Mouse (Mus musculus) stomach, postnatal 0 days (tissue): ENCODE results near the gene Mrpl54. TPM values are rescaled to one million over a fixed set of nuclear protein-coding genes. Genes with fewer than 3 reads are reported as not detected.
"Not testable (repeated sequence)": the region's sequence is repeated elsewhere in the genome, so short reads cannot be mapped to it uniquely, and the experiment has no call there.

Source experiments
- ATAC-seq: fragments of 200-750 bp; cut with Nextera tagmentation; 2 replicates; pipeline ENCODE4 v1.8.0; 2017; ENCODE audit not compliant: low FRiP score, low TSS enrichment
- DNase-seq: peaks from one replicate; pipeline ENCODE4 v3.0.0-alpha.2; 2016; ENCODE audit warnings: low spot score
- H3K27ac ChIP-seq: fragments of 300-500 bp; sonication (generic); replicated peaks from 2 replicates; pipeline ENCODE4 v1.5.1; 2014; ENCODE audit warnings: mild to moderate bottlenecking, control low read depth
- H3K27me3 ChIP-seq: fragments of 300-500 bp; sonication (generic); 2 replicates; pipeline ENCODE4 v1.6.1; 2014; ENCODE audit warnings: low read length; ENCODE audit not compliant: control insufficient read depth, insufficient read depth
- H3K36me3 ChIP-seq: fragments of 300-500 bp; sonication (generic); 2 replicates; pipeline ENCODE4 v1.6.1; 2014; ENCODE audit warnings: low read length, mixed read lengths; ENCODE audit not compliant: control insufficient read depth, insufficient read depth
- H3K4me1 ChIP-seq: fragments of 300-500 bp; sonication (generic); replicated peaks from 2 replicates; pipeline ENCODE4 v1.6.1; 2014; ENCODE audit warnings: antibody characterized with exemption; ENCODE audit not compliant: control insufficient read depth, insufficient read depth
- H3K4me2 ChIP-seq: fragments of 300-500 bp; sonication (generic); replicated peaks from 2 replicates; pipeline ENCODE4 v1.6.1; 2014; ENCODE audit warnings: low read depth, mild to moderate bottlenecking, control low read depth, moderate library complexity
- H3K4me3 ChIP-seq: fragments of 300-500 bp; sonication (generic); 2 replicates; pipeline ENCODE4 v1.5.1; 2014; ENCODE audit warnings: low read depth, low read length, control low read depth
- H3K9ac ChIP-seq: fragments of 300-500 bp; sonication (generic); 2 replicates; pipeline ENCODE4 v1.6.1; 2014; ENCODE audit warnings: mild to moderate bottlenecking, low read length, control low read depth, mixed read lengths
- H3K9me3 ChIP-seq: fragments of 300-500 bp; sonication (generic); 2 replicates; pipeline ENCODE4 v1.6.1; 2016; ENCODE audit warnings: low read length; ENCODE audit not compliant: control insufficient read depth
- CTCF ChIP-seq: IDR thresholded peaks from 2 replicates; pipeline ENCODE4 v1.5.1; 2016; ENCODE audit warnings: antibody characterized with exemption, low read depth, mild to moderate bottlenecking, moderate library complexity
- EP300 ChIP-seq: optimal IDR thresholded peaks from 2 replicates; pipeline ENCODE3; 2016; ENCODE audit warnings: antibody characterized with exemption
- WGBS: fragments of 180-500 bp; shearing (Covaris S2); extraction: QIAGEN DNeasy Blood & Tissue Kit; methylation state at CpG from one replicate; pipeline ENCODE4 v1.1.7; 2014; 5-methylcytosine and 5-hydroxymethylcytosine counted together
- microRNA-seq: library from miRNA; unstranded; fragments of <30 nt; microRNA quantifications from one replicate; pipeline ENCODE4, GENCODE M21; 2016
- polyA plus RNA-seq: library from polyadenylated mRNA; unstranded; fragments of >200 nt; fragmentation: Nextera tagmentation; extraction: Ambion mirVana; gene quantifications from 2 replicates; pipeline ENCODE4 v1.2.1, GENCODE M21; 2015

Mrpl54 gene
- polyA plus RNA-seq, 1 experiment from 2014 or later, result 210 TPM

- not testable (repeated sequence) for H3K27me3 ChIP-seq, ATAC-seq, H3K36me3 ChIP-seq, DNase-seq, H3K27ac ChIP-seq, H3K4me3 ChIP-seq, H3K9me3 ChIP-seq, H3K4me1 ChIP-seq, H3K9ac ChIP-seq, H3K4me2 ChIP-seq
- TF ChIP-seq CTCF, result peak; percentile 73
- 12% methylated on average over 1 of the region's 1 CpGs for WGBS
Observed at GRCm38 (mm10) chr10:81217267-81217666, 49.5 kb downstream of the Mrpl54 start.

- DNase-seq (no peak), ATAC-seq (no peak)
- Histone ChIP-seq H3K27ac (no peak overlapping the region), H3K36me3 (no peaks in the 10 kb centered on the region), H3K4me1 (no peaks in the 10 kb centered on the region), H3K9ac (no peak overlapping the region), H3K4me2 (no peak overlapping the region), H3K4me3 (no peak overlapping the region), H3K27me3 (no peaks in the 10 kb centered on the region), H3K9me3 (no peaks in the 10 kb centered on the region)
- TF ChIP-seq CTCF (no peak), EP300 (no peak)
- WGBS, result 80% methylated on average over 6 of the region's 6 CpGs
Observed at GRCm38 (mm10) chr10:81216810-81217209, 49.9 kb downstream of the Mrpl54 start.

- 88% methylated on average over 6 of the region's 6 CpGs for WGBS
- Histone ChIP-seq H3K4me1 (no peaks in the 10 kb centered on the region), H3K4me3 (no peak overlapping the region), H3K36me3 (no peaks in the 10 kb centered on the region), H3K9ac (no peak overlapping the region), H3K27ac (no peak overlapping the region), H3K9me3 (no peaks in the 10 kb centered on the region), H3K4me2 (no peak overlapping the region), H3K27me3 (no peaks in the 10 kb centered on the region)
- no peak for DNase-seq
- no peak for ATAC-seq
- TF ChIP-seq CTCF, result no peak
Observed at GRCm38 (mm10) chr10:81216260-81216659, 50.5 kb downstream of the Mrpl54 start.

Small RNA genes lying within 50 kb of the gene (microRNA-seq; reads per million reads assigned to microRNA genes)
- 2.9 reads per million for gene Mir3057

Other genes starting within 250 kb of the Mrpl54 start
- 0.40 and 0.42 TPM in 2 replicates for gene Diras1, start 241.3 kb downstream of the Mrpl54 start, polyA plus RNA-seq
- gene Slc39a3, start 229.5 kb downstream of the Mrpl54 start, polyA plus RNA-seq, result 11.0 and 11.1 TPM in 2 replicates
- gene Sgta, start 206.8 kb downstream of the Mrpl54 start, polyA plus RNA-seq, result 93.7 and 98.7 TPM in 2 replicates
- gene Thop1, start 196.9 kb downstream of the Mrpl54 start, polyA plus RNA-seq, result 77.2 and 83.8 TPM in 2 replicates
- gene Creb3l3, start 168.1 kb downstream of the Mrpl54 start, polyA plus RNA-seq, result 9.3 and 10.4 TPM in 2 replicates
- 135 and 142 TPM in 2 replicates for gene Map2k2, start 161.0 kb downstream of the Mrpl54 start, polyA plus RNA-seq
- 87.5 and 94.1 TPM in 2 replicates for gene Zbtb7a, start 131.7 kb downstream of the Mrpl54 start, polyA plus RNA-seq
- 18.7 and 20.9 TPM in 2 replicates for gene Pias4, start 99.0 kb downstream of the Mrpl54 start, polyA plus RNA-seq
- 337 and 380 TPM in 2 replicates for gene Eef2, start 90.3 kb downstream of the Mrpl54 start, polyA plus RNA-seq
- gene Dapk3, start 83.9 kb downstream of the Mrpl54 start, polyA plus RNA-seq, result 44.6 and 51.8 TPM in 2 replicates
- 0.07 TPM in 1 of 2 replicates, not detected in the other for gene 4930442H23Rik, start 83.1 kb downstream of the Mrpl54 start, polyA plus RNA-seq
- gene Nmrk2, start 64.9 kb downstream of the Mrpl54 start, polyA plus RNA-seq, result 0.07 TPM in 1 of 2 replicates, not detected in the other
- 0.64 and 0.91 TPM in 2 replicates for gene Atcay, start 36.1 kb downstream of the Mrpl54 start, polyA plus RNA-seq
- gene Zfr2, start 33.8 kb downstream of the Mrpl54 start, polyA plus RNA-seq, result 2.1 and 3.2 TPM in 2 replicates
- gene Matk, start 14.0 kb downstream of the Mrpl54 start, polyA plus RNA-seq, result 1.0 and 1.6 TPM in 2 replicates
- gene Apba3, start within 50 bp of the Mrpl54 start, polyA plus RNA-seq, result 30.5 and 34.6 TPM in 2 replicates
- 42.5 and 46.0 TPM in 2 replicates for gene Tjp3, start 24.6 kb upstream of the Mrpl54 start, polyA plus RNA-seq
- 19.1 and 21.1 TPM in 2 replicates for gene Pip5k1c, start 26.0 kb upstream of the Mrpl54 start, polyA plus RNA-seq
- gene Cactin, start 54.2 kb upstream of the Mrpl54 start, polyA plus RNA-seq, result 16.2 and 16.6 TPM in 2 replicates
- 19.7 and 20.2 TPM in 2 replicates for gene Tbxa2r, start 61.8 kb upstream of the Mrpl54 start, polyA plus RNA-seq
- gene Gipc3, start 76.3 kb upstream of the Mrpl54 start, polyA plus RNA-seq, result 0.06 and 0.10 TPM in 2 replicates
- gene Hmg20b, start 83.5 kb upstream of the Mrpl54 start, polyA plus RNA-seq, result 72.2 and 77.9 TPM in 2 replicates
- 7.4 and 7.9 TPM in 2 replicates for gene Mfsd12, start 90.6 kb upstream of the Mrpl54 start, polyA plus RNA-seq
- 16.5 and 17.5 TPM in 2 replicates for gene 4930404N11Rik, start 98.9 kb upstream of the Mrpl54 start, polyA plus RNA-seq
- gene Fzr1, start 111.6 kb upstream of the Mrpl54 start, polyA plus RNA-seq, result 51.4 and 51.6 TPM in 2 replicates
- 59.4 and 63.0 TPM in 2 replicates for gene Dohh, start 117.5 kb upstream of the Mrpl54 start, polyA plus RNA-seq
- 1.1 and 1.4 TPM in 2 replicates for gene Gm48551, start 117.5 kb upstream of the Mrpl54 start, polyA plus RNA-seq
- gene Gm48552, start 122.1 kb upstream of the Mrpl54 start, polyA plus RNA-seq, result 0.29 and 0.36 TPM in 2 replicates
- 205 and 239 TPM in 2 replicates for gene Smim24, start 126.1 kb upstream of the Mrpl54 start, polyA plus RNA-seq
- gene Nfic, start 188.7 kb upstream of the Mrpl54 start, polyA plus RNA-seq, result 40.4 and 42.4 TPM in 2 replicates
- gene Celf5, start 215.8 kb upstream of the Mrpl54 start, polyA plus RNA-seq, result 0.62 TPM in 2 replicates
- gene Ncln, start 229.5 kb upstream of the Mrpl54 start, polyA plus RNA-seq, result 37.0 and 38.3 TPM in 2 replicates
- gene S1pr4, start 233.2 kb upstream of the Mrpl54 start, polyA plus RNA-seq, result 1.0 and 1.5 TPM in 2 replicates